Mouse (Mus musculus) mature B cell (primary cell): ENCODE results near the gene Ccdc130.

Experiments used
- in situ Hi-C: fragments of 300-500 bp; cut with MboI; formaldehyde crosslinking; loops from 2 replicates; pipeline ENCODE4 v1.14.3; 2019

Gene Ccdc130

GRCm38 (mm10) chr8:84237542-84238229, 32.5 kb downstream of the Ccdc130 start:
- in situ Hi-C loops, result no loop called here

- in situ Hi-C loops, result no loop called here
These were observed 33.1 kb downstream of the Ccdc130 start, which contains the start of gene Zswim4 for GRCm38 (mm10) chr8:84236998-84237473. Zswim4 (minus strand) TSS chr8:84237055.

- in situ Hi-C loops, result no loop called here
These were observed 33.7 kb downstream of the Ccdc130 start for GRCm38 (mm10) chr8:84236410-84236997.

GRCm38 (mm10) chr8:84235746-84236409, 34.3 kb downstream of the Ccdc130 start:
- in situ Hi-C loops, result no loop called here

- in situ Hi-C loops, result no loop called here
These were observed 37.1 kb downstream of the Ccdc130 start for GRCm38 (mm10) chr8:84233055-84233454.

GRCm38 (mm10) chr8:84230735-84231134, 39.4 kb downstream of the Ccdc130 start:
- in situ Hi-C loops, result no loop called here

- in situ Hi-C loops, result no loop called here
These were observed 46.7 kb downstream of the Ccdc130 start for GRCm38 (mm10) chr8:84223322-84224029.

- in situ Hi-C loops, result no loop called here
These were observed 47.5 kb downstream of the Ccdc130 start for GRCm38 (mm10) chr8:84222566-84223165.

- in situ Hi-C loops, result no loop called here
These were observed 50.1 kb downstream of the Ccdc130 start for GRCm38 (mm10) chr8:84220105-84220504.

GRCm38 (mm10) chr8:84218143-84218542, 52.0 kb downstream of the Ccdc130 start:
- in situ Hi-C loops, result no loop called here

- in situ Hi-C loops, result no loop called here
These were observed 53.0 kb downstream of the Ccdc130 start for GRCm38 (mm10) chr8:84217206-84217605.

- in situ Hi-C loops, result no loop called here
These were observed 56.9 kb downstream of the Ccdc130 start for GRCm38 (mm10) chr8:84213277-84213676.

- in situ Hi-C loops, result no loop called here
These were observed 58.2 kb downstream of the Ccdc130 start for GRCm38 (mm10) chr8:84211881-84212563.

GRCm38 (mm10) chr8:84211202-84211601, 59.0 kb downstream of the Ccdc130 start:
- in situ Hi-C loops, result no loop called here

GRCm38 (mm10) chr8:84210167-84210791, 59.9 kb downstream of the Ccdc130 start:
- in situ Hi-C loops, result no loop called here

GRCm38 (mm10) chr8:84208381-84209380, 61.5 kb downstream of the Ccdc130 start:
- in situ Hi-C loops, result no loop called here

GRCm38 (mm10) chr8:84207811-84208210, 62.4 kb downstream of the Ccdc130 start:
- in situ Hi-C loops, result no loop called here
